Mouse (Mus musculus) lung, postnatal 0 days (tissue): ENCODE measurements around the gene Hspa1l.

Experiments used
- CTCF ChIP-seq: IDR thresholded peaks from 2 replicates; pipeline ENCODE4 v1.5.1; 2016; ENCODE audit warnings: antibody characterized with exemption, mild to moderate bottlenecking
- EP300 ChIP-seq: IDR thresholded peaks from 2 replicates; pipeline ENCODE4 v1.6.1; 2016; ENCODE audit warnings: antibody characterized with exemption, mild to moderate bottlenecking, control low read depth

- TF ChIP-seq CTCF (no peak), EP300 (no peak)
These were observed 12.5 kb upstream of the Hspa1l start for GRCm38 (mm10) chr17:34959881-34960515.
